Mouse (Mus musculus) stomach, embryonic 14.5 days (tissue): ENCODE results near the gene D5Ertd579e. TPM values are rescaled to one million over a fixed set of nuclear protein-coding genes. Genes with fewer than 3 reads are reported as not detected.
A peak's percentile ranks its signal among the peaks of the same experiment; 100 is the strongest.

Experiments used
- ATAC-seq: fragments of 200-750 bp; cut with Nextera tagmentation; 2 replicates; pipeline ENCODE4 v1.8.0; 2017; ENCODE audit warnings: low read depth, moderate TSS enrichment; ENCODE audit not compliant: insufficient number of reproducible peaks, insufficient read depth, low FRiP score
- H3K27ac ChIP-seq: fragments of 300-500 bp; sonication (generic); 2 replicates; pipeline ENCODE4 v1.5.1; 2014; ENCODE audit warnings: mild to moderate bottlenecking, low read length, moderate library complexity, mixed read lengths
- H3K27me3 ChIP-seq: fragments of 300-500 bp; sonication (generic); 2 replicates; pipeline ENCODE4 v1.6.1; 2014; ENCODE audit warnings: low read length, control low read depth, mixed read lengths; ENCODE audit not compliant: control insufficient read depth, insufficient read depth
- H3K36me3 ChIP-seq: fragments of 300-500 bp; sonication (generic); 2 replicates; pipeline ENCODE4 v1.6.1; 2014; ENCODE audit warnings: mild to moderate bottlenecking, control low read depth, low read length, moderate library complexity, mixed read lengths; ENCODE audit not compliant: control insufficient read depth, insufficient read depth
- H3K4me1 ChIP-seq: fragments of 300-500 bp; sonication (generic); 2 replicates; pipeline ENCODE4 v1.6.1; 2014; ENCODE audit warnings: low read length, control low read depth, mixed read lengths; ENCODE audit not compliant: control insufficient read depth, insufficient read depth
- H3K4me2 ChIP-seq: fragments of 300-500 bp; sonication (generic); replicated peaks from 2 replicates; pipeline ENCODE4 v1.6.1; 2014; ENCODE audit warnings: low read depth, low read length, control low read depth
- H3K4me3 ChIP-seq: fragments of 300-500 bp; sonication (generic); 2 replicates; pipeline ENCODE4 v1.5.1; 2014; ENCODE audit warnings: low read depth, low read length, control low read depth
- H3K9ac ChIP-seq: fragments of 300-500 bp; sonication (generic); replicated peaks from 2 replicates; pipeline ENCODE4 v1.6.1; 2014; ENCODE audit warnings: low read depth, mild to moderate bottlenecking, control low read depth, low read length, moderate library complexity, mixed read lengths
- H3K9me3 ChIP-seq: fragments of 300-500 bp; sonication (generic); 2 replicates; pipeline ENCODE4 v1.6.1; 2016; ENCODE audit warnings: low read depth, low read length, control low read depth; ENCODE audit not compliant: control insufficient read depth
- WGBS: fragments of 180-500 bp; shearing (Covaris S2); extraction: QIAGEN DNeasy Blood & Tissue Kit; methylation state at CpG from one replicate; pipeline ENCODE4 v1.1.7; 2014; 5-methylcytosine and 5-hydroxymethylcytosine counted together
- polyA plus RNA-seq: library from polyadenylated mRNA; unstranded; fragments of >200 nt; fragmentation: Nextera tagmentation; extraction: Ambion mirVana; gene quantifications from 2 replicates; pipeline ENCODE4 v1.2.1, GENCODE M21; 2014

Gene D5Ertd579e
- polyA plus RNA-seq, 1 experiment from 2014 or later: 31.6 TPM

- Histone ChIP-seq H3K9ac (peak overlapping the region; percentile 48), H3K4me3 (peak overlapping the region; percentile 65), H3K36me3 (no peaks in the 10 kb centered on the region), H3K27me3 (no peaks in the 10 kb centered on the region), H3K4me1 (peaks cover 9% of the 10 kb centered on the region; the same call in 1 of the 2 replicates), H3K4me2 (peak overlapping the region; percentile 96), H3K9me3 (no peaks in the 10 kb centered on the region), H3K27ac (peak overlapping the region; percentile 83; the same call in 1 of the 2 replicates)
- 1% methylated on average over 54 of the region's 54 CpGs for WGBS
- ATAC-seq: peak; percentile 98
Measured at GRCm38 (mm10) chr5:36581924-36582642, 113.7 kb downstream of the D5Ertd579e start.

GRCm38 (mm10) chr5:36581259-36581923 lies 114.4 kb downstream of the D5Ertd579e start:
- Histone ChIP-seq H3K36me3 (no peaks in the 10 kb centered on the region), H3K9me3 (no peaks in the 10 kb centered on the region), H3K27ac (no peak overlapping the region), H3K4me1 (peaks cover 9% of the 10 kb centered on the region; the same call in 1 of the 2 replicates), H3K9ac (0 out of 2 replicates have a peak overlapping the region, but pooled peaks have one; percentile 14), H3K4me3 (peak overlapping the region; percentile 65), H3K4me2 (peak overlapping the region; percentile 96), H3K27me3 (no peaks in the 10 kb centered on the region)
- ATAC-seq: no peak
- WGBS: 2% methylated on average over 40 of the region's 40 CpGs

GRCm38 (mm10) chr5:36579967-36580366 lies 115.9 kb downstream of the D5Ertd579e start:
- 80% methylated on average over 7 of the region's 7 CpGs for WGBS
- H3K27ac ChIP-seq: no peak overlapping the region
- no peaks in the 10 kb centered on the region for H3K9me3 ChIP-seq
- H3K27me3 ChIP-seq: no peaks in the 10 kb centered on the region
- H3K4me2 ChIP-seq: no peak overlapping the region
- H3K36me3 ChIP-seq: no peaks in the 10 kb centered on the region
- no peak overlapping the region for H3K4me3 ChIP-seq
- no peak overlapping the region for H3K9ac ChIP-seq
- no peak for ATAC-seq
- peaks cover 10% of the 10 kb centered on the region for H3K4me1 ChIP-seq

- H3K4me2 ChIP-seq: no peak overlapping the region
- no peak for ATAC-seq
- 75% methylated on average over 2 of the region's 2 CpGs for WGBS
- H3K4me3 ChIP-seq: no peak overlapping the region
- H3K27ac ChIP-seq: no peak overlapping the region
- H3K36me3 ChIP-seq: no peaks in the 10 kb centered on the region
- H3K9me3 ChIP-seq: no peaks in the 10 kb centered on the region
- H3K4me1 ChIP-seq: peaks cover 19% of the 10 kb centered on the region
- H3K9ac ChIP-seq: no peak overlapping the region
- no peaks in the 10 kb centered on the region for H3K27me3 ChIP-seq
Measured at GRCm38 (mm10) chr5:36578982-36579381, 116.8 kb downstream of the D5Ertd579e start.

GRCm38 (mm10) chr5:36576457-36576856 lies 119.4 kb downstream of the D5Ertd579e start:
- Histone ChIP-seq H3K36me3 (no peaks in the 10 kb centered on the region; the same call in 1 of the 2 replicates), H3K27ac (no peak overlapping the region), H3K4me3 (no peak overlapping the region), H3K4me1 (peaks cover 24% of the 10 kb centered on the region), H3K4me2 (no peak overlapping the region), H3K9me3 (no peaks in the 10 kb centered on the region), H3K9ac (no peak overlapping the region), H3K27me3 (no peaks in the 10 kb centered on the region)
- 89% methylated on average over 3 of the region's 3 CpGs for WGBS
- ATAC-seq: no peak

- H3K4me1 ChIP-seq: peaks cover 18% of the 10 kb centered on the region
- ATAC-seq: no peak
- no peak overlapping the region for H3K4me2 ChIP-seq
- 74% methylated on average over 1 of the region's 1 CpGs for WGBS
- no peak overlapping the region for H3K4me3 ChIP-seq
- peaks cover 4% of the 10 kb centered on the region; the same call in 1 of the 2 replicates for H3K36me3 ChIP-seq
- no peak overlapping the region for H3K27ac ChIP-seq
- no peak overlapping the region for H3K9ac ChIP-seq
- H3K27me3 ChIP-seq: no peaks in the 10 kb centered on the region
- no peaks in the 10 kb centered on the region for H3K9me3 ChIP-seq
Measured at GRCm38 (mm10) chr5:36575745-36576144, 120.1 kb downstream of the D5Ertd579e start.

- no peak overlapping the region for H3K4me3 ChIP-seq
- ATAC-seq: no peak
- H3K4me2 ChIP-seq: no peak overlapping the region
- H3K4me1 ChIP-seq: peaks cover 15% of the 10 kb centered on the region
- H3K9me3 ChIP-seq: no peaks in the 10 kb centered on the region
- H3K27ac ChIP-seq: no peak overlapping the region; the same call in 1 of the 2 replicates
- H3K27me3 ChIP-seq: no peaks in the 10 kb centered on the region
- H3K36me3 ChIP-seq: peaks cover 7% of the 10 kb centered on the region; the same call in 1 of the 2 replicates
- 79% methylated on average over 3 of the region's 3 CpGs for WGBS
- no peak overlapping the region for H3K9ac ChIP-seq
Measured at GRCm38 (mm10) chr5:36575227-36575626, 120.6 kb downstream of the D5Ertd579e start.

GRCm38 (mm10) chr5:36574147-36574870 lies 121.5 kb downstream of the D5Ertd579e start:
- H3K36me3 ChIP-seq: peaks cover 7% of the 10 kb centered on the region; the same call in 1 of the 2 replicates
- no peaks in the 10 kb centered on the region for H3K9me3 ChIP-seq
- H3K4me2 ChIP-seq: no peak overlapping the region
- H3K9ac ChIP-seq: no peak overlapping the region
- H3K27me3 ChIP-seq: no peaks in the 10 kb centered on the region
- peaks cover 15% of the 10 kb centered on the region for H3K4me1 ChIP-seq
- 44% methylated on average over 8 of the region's 8 CpGs for WGBS
- H3K27ac ChIP-seq: peak overlapping the region; percentile 12; the same call in 1 of the 2 replicates
- ATAC-seq: 0 out of 2 replicates have a peak, but pooled peaks have one; percentile 33
- no peak overlapping the region for H3K4me3 ChIP-seq
